Mouse (Mus musculus) C2C12 (cell line): Measurements from ENCODE around the gene Socs1. TPM values are rescaled to one million over a fixed set of nuclear protein-coding genes. Genes with fewer than 3 reads are reported as not detected.

Source experiments
- H3K27me3 ChIP-seq: one replicate; pipeline ENCODE4 v1.6.1; 2011; ENCODE audit not compliant: control insufficient read depth, insufficient read depth, insufficient read length
- H3K36me3 ChIP-seq: one replicate; pipeline ENCODE4 v1.6.1; 2011; ENCODE audit not compliant: control insufficient read depth, insufficient read depth
- H3K4me3 ChIP-seq: one replicate; pipeline ENCODE4 v1.5.1; 2011; ENCODE audit warnings: mild to moderate bottlenecking, control low read depth; ENCODE audit not compliant: poor library complexity, insufficient read depth, severe bottlenecking
- H3K79me2 ChIP-seq: one replicate; pipeline ENCODE4 v1.6.1; 2011; ENCODE audit not compliant: control insufficient read depth, insufficient read depth
- H3K79me3 ChIP-seq: one replicate; pipeline ENCODE4 v1.6.1; 2011; ENCODE audit warnings: low read depth, control low read depth
- H3ac ChIP-seq: one replicate; pipeline ENCODE3; 2011; ENCODE audit warnings: low read depth; ENCODE audit not compliant: control insufficient read depth, insufficient read length
- CEBPB ChIP-seq: IDR thresholded peaks from one replicate; pipeline ENCODE4 v1.6.1; 2011; ENCODE audit warnings: low read depth, mild to moderate bottlenecking, control low read depth, moderate library complexity
- CTCF ChIP-seq: IDR thresholded peaks from one replicate; pipeline ENCODE4 v1.5.1; 2011; ENCODE audit not compliant: control insufficient read depth, insufficient read depth, insufficient read length
- FOSL1 ChIP-seq: IDR thresholded peaks from one replicate; pipeline ENCODE4 v1.8.0; 2011; ENCODE audit warnings: mild to moderate bottlenecking, low read length; ENCODE audit not compliant: poor library complexity, insufficient read depth, severe bottlenecking
- MAX ChIP-seq: IDR thresholded peaks from one replicate; pipeline ENCODE4 v1.6.1; 2011; ENCODE audit warnings: mild to moderate bottlenecking, control low read depth
- MYOD1 ChIP-seq: IDR thresholded peaks from one replicate; pipeline ENCODE4 v1.6.1; 2011; ENCODE audit warnings: low read depth; ENCODE audit not compliant: control insufficient read depth, insufficient read length
- MYOG ChIP-seq: IDR thresholded peaks from one replicate; pipeline ENCODE4 v1.6.1; 2011; ENCODE audit not compliant: control insufficient read depth, insufficient read length; ENCODE audit errors: extremely low read depth
- USF1 ChIP-seq: IDR thresholded peaks from one replicate; pipeline ENCODE4 v1.6.1; 2011; ENCODE audit warnings: low read depth, mild to moderate bottlenecking, control low read depth, moderate library complexity
- polyA plus RNA-seq: library from polyadenylated mRNA; unstranded; fragments of >200 nt; fragmentation: generic; extraction: Trizol; gene quantifications from one replicate; pipeline ENCODE4 v1.2.1, GENCODE M21; 2012; ENCODE audit warnings: missing spikeins

The Socs1 gene
- polyA plus RNA-seq, 1 experiment = 4.6 TPM

GRCm38 (mm10) chr16:10786288-10786687 lies 952 bp upstream of the Socs1 start:
- H3K27me3 ChIP-seq = no peaks in the 10 kb centered on the region
- H3ac ChIP-seq = peak overlapping the region; percentile 50
- peaks cover 13% of the 10 kb centered on the region for H3K79me3 ChIP-seq
- no peaks in the 10 kb centered on the region for H3K36me3 ChIP-seq
- peak overlapping the region; percentile 64 for H3K4me3 ChIP-seq
- peak; percentile 64 for TF ChIP-seq MAX
- TF ChIP-seq FOSL1 = no peak
- no peak for TF ChIP-seq MYOD1
- no peak for TF ChIP-seq MYOG
- peak; percentile 56 for TF ChIP-seq CTCF
- H3K79me2 ChIP-seq = peaks cover 25% of the 10 kb centered on the region

DNA sequence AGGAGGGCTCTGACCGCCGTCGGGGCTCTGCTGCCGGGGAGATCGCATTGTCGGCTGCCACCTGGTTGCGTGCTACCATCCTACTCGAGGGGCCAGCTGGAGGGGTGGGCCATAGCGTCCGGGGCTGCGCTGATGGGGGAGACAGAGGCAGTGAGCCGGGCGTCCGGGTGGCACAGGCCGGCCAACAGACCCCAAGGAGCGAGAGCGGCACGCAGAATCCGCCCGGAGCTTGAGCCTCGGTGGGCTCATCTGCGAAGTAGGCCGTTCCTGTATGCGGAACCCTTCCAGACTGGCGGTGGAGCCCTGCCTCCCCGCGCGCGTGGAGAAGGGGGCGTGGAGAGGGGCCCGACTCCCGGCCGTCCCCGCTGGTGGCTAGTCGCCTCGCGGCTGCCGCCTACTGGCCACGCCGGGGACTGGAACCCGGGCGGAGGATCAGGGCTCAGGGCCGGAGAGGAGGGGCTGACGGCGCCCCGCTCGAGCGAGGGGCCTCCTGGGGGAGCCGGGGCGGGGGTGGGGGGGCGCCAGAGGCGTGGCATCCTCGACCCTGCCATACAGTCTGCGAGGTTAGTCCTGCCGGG lies 454 bp downstream of the Socs1 start:
- no peak for TF ChIP-seq MYOD1
- TF ChIP-seq USF1 = no peak
- peak; percentile 91 for TF ChIP-seq CTCF
- TF ChIP-seq CEBPB = no peak
- TF ChIP-seq MAX = no peak
- TF ChIP-seq MYOG = no peak
- no peak for TF ChIP-seq FOSL1
- Histone ChIP-seq H3K79me2 (peaks cover 25% of the 10 kb centered on the region), H3ac (peak overlapping the region; percentile 90), H3K27me3 (no peaks in the 10 kb centered on the region), H3K36me3 (no peaks in the 10 kb centered on the region), H3K4me3 (peak overlapping the region; percentile 64), H3K79me3 (peaks cover 13% of the 10 kb centered on the region)

DNA sequence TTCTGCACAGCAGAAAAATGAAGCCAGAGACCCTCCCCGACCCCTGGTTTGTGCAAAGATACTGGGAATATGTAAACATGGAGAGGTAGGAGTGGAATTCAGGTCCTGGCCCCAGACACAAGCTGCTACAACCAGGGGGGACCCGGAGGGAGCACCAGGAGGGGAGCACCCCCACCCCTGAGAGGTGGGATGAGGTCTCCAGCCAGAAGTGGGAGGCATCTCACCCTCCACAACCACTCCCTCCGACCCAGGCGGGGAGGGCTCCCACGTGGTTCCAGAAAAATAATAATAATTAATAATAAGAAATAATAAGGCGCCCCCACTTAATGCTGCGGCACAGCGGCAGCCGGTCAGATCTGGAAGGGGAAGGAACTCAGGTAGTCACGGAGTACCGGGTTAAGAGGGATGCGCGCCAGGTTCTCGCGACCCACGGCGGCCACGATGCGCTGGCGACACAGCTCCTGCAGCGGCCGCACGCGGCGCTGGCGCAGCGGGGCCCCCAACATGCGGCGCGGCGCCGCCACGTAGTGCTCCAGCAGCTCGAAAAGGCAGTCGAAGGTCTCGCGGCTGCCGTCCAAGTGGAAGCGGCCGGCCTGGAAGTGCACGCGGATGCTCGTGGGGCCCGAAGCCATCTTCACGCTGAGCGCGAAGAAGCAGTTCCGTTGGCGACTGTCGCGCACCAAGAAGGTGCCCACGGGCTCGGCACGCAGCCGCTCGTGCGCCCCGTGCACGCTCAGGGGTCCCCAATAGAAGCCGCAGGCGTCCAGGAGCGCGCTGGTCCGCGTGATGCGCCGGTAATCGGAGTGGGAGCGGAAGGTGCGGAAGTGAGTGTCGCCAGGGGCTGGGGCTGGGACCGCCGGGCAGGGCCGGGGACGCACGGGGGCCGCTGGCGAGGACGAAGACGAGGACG lies 1.2 kb downstream of the Socs1 start:
- no peak for TF ChIP-seq CEBPB
- no peak for TF ChIP-seq USF1
- no peak for TF ChIP-seq FOSL1
- TF ChIP-seq MAX = peak; percentile 41
- no peak for TF ChIP-seq MYOD1
- TF ChIP-seq CTCF = peak; percentile 44
- no peak for TF ChIP-seq MYOG
- H3K36me3 ChIP-seq = no peaks in the 10 kb centered on the region
- peaks cover 25% of the 10 kb centered on the region for H3K79me2 ChIP-seq
- peaks cover 13% of the 10 kb centered on the region for H3K79me3 ChIP-seq
- H3ac ChIP-seq = peak overlapping the region; percentile 90
- peak overlapping the region; percentile 64 for H3K4me3 ChIP-seq
- no peaks in the 10 kb centered on the region for H3K27me3 ChIP-seq

DNA sequence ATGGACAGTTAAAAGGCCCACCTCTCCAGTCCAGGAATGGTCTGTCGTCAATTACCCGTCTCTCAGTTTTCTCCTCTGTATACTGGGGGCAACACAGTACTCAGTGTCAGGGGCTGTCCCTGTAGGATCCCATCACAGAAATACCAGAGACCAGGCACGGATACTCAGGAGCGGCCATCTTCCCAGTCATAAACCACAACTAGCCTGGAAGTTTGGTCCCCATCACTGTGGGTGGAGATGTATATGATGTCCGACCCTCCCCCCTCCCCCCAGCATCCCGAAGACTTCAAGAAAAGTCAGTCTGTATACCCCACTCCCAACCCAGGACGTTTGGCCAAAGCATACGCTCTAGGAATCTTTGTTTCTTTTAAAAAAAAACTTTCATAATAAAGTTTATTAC lies 1.9 kb downstream of the Socs1 start:
- Histone ChIP-seq H3K27me3 (no peaks in the 10 kb centered on the region), H3K36me3 (no peaks in the 10 kb centered on the region), H3ac (peak overlapping the region; percentile 58), H3K79me2 (peaks cover 25% of the 10 kb centered on the region), H3K79me3 (peaks cover 13% of the 10 kb centered on the region), H3K4me3 (peak overlapping the region; percentile 64)
- no peak for TF ChIP-seq MAX
- no peak for TF ChIP-seq CTCF
- no peak for TF ChIP-seq FOSL1
- no peak for TF ChIP-seq CEBPB
- TF ChIP-seq MYOG = no peak
- no peak for TF ChIP-seq USF1
- no peak for TF ChIP-seq MYOD1

DNA sequence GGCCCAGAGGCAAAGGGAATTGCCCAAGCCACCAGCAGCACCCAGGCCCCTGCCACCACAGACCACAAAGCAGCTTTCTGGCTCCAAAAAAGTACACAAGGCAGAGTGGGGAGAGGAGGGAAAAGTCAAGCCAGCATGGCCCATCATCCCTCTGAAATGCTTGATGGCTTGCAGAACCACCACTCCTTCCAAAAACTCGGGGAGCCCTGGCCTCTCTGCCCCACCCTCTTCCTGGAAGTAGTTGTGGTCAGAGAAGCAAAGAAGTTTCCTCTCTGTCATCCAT lies 2.2 kb downstream of the Socs1 start:
- Histone ChIP-seq H3K79me3 (peaks cover 13% of the 10 kb centered on the region), H3K27me3 (no peaks in the 10 kb centered on the region), H3ac (peak overlapping the region; percentile 58), H3K4me3 (peak overlapping the region; percentile 64), H3K79me2 (peaks cover 25% of the 10 kb centered on the region), H3K36me3 (no peaks in the 10 kb centered on the region)
- no peak for TF ChIP-seq FOSL1
- no peak for TF ChIP-seq MAX
- no peak for TF ChIP-seq CTCF
- no peak for TF ChIP-seq MYOD1
- no peak for TF ChIP-seq MYOG
- no peak for TF ChIP-seq USF1
- no peak for TF ChIP-seq CEBPB
